Mouse (Mus musculus): Measurements from ENCODE around the gene Pnp2.

GRCm38 (mm10) chr14:51009572-51009971 is 53.8 kb downstream of the Pnp2 start:
- no peak for TF ChIP-seq CTCF (IDR thresholded peaks at IDR 0.05; ENCODE audit: low read depth)
- no peak for TF ChIP-seq EP300 (IDR thresholded peaks at IDR 0.05; ENCODE audit: low read depth)
